Mouse (Mus musculus) gastrocnemius, adult 8-10 months (tissue): ENCODE data around the gene Lrrc29. TPM values are rescaled to one million over a fixed set of nuclear protein-coding genes. Genes with fewer than 3 reads are reported as not detected.

Experiments used
- DNase-seq, 2 experiments: peaks; one replicate each; pipeline ENCODE4 v3.0.0; 2022; ENCODE audit warnings: low spot score in 2 of 2
- total RNA-seq, 4 experiments: library from RNA; stranded (reverse); gene quantifications; 2 replicates each; pipeline ENCODE4 v1.2.4; 2022

Lrrc29 gene
- total RNA-seq, 4 experiments from 2014 or later: 0.82 to 1.3 (median 1.0) TPM

DNA sequence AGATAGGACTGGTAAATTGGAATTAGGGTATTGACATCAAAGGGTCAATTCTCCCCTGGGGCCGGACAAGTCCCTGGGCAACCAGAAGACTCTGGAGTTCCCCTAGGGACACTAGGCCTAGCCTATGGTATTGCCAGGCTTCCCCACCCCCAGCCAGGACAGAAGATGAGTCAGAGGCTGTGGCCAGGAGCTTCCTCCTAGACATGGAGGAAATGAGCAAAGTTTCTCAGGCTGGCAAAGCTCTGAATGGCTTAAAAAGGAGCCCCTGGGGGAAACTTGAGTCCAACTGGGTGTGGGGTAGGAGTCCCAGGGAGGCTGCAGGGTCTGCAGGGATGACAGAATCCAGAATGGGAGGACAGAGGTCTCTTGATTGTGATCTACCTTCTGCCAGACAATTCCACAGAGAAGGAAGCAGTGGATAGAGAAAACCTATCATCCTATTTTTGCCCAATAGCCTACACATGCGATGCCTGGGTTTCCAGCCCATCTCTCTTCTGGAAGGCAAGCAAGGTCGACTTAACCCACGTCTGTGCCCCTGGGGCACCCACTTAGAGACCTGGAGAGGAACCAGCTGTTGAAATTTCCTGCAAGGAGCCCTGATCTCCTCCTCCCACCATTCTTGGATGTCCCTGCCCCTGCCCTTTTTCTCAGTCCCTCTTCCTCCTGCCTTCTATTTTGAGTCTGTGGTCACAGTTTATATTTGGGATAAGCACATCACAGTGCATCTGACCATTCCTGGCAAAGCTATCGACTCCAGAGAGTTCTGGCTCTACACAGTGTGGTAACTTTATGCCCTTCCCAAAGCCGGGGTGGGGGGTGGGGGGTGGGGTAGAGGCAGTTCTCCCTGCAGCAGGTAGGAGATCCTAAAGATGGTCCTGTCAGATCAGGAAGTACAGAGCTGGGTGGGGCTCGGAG is 19.2 kb upstream of the Lrrc29 start:
- no peak for DNase-seq

DNA sequence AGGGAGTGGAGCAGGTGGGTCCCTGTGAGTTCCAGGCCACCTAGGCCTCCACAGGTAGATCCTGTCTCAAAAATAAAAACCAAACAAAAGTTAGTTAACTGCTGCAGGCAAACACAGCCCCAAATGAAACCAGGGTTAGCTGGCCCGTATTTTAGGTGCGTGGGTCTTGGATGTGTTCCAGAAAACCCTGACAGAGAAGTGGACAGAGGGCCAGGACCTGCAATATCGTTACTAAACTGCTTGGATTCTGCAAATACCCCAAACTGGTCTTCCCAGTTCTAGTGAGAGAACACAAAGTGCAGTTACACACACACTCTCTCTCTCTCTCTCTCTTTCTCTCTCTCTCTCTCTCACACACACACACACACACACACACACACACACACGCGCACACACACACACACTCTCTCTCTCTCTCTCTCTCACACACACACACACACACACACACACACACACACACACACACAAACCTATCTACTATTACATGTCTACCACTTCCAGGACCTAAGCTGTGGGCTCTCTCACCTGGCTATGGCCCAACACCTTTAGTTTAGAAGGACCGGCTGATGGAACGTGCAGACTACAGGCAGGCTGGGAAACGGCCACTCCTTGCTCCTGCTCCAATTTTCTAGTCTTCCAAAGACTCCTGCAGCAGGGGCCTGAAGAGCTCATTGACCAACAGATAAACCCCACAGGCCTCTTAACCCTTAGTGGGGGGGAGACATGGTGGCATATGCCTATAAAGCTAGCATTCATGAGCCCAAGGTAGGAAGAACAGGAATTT is 17.9 kb upstream of the Lrrc29 start:
- no peak for DNase-seq

DNA sequence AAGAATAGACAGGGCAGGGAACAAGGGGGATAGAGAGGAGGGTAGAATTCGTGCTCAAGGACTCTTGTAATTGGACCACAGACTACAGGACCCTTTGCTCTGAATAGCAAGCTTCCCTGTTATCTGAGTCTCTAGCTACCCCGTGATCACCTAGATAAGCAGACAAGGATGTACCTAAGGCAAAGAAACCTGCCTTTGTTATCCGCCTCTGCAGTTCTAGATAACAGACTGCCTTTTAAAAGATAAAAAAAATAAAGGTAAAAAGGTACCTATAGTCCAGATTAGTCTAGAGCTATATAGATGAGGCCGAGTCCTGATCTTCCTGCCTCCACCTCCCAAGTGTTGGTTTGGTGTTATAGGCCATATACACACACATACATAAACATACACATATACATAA is 16.7 kb upstream of the Lrrc29 start:
- no peak for DNase-seq

DNA sequence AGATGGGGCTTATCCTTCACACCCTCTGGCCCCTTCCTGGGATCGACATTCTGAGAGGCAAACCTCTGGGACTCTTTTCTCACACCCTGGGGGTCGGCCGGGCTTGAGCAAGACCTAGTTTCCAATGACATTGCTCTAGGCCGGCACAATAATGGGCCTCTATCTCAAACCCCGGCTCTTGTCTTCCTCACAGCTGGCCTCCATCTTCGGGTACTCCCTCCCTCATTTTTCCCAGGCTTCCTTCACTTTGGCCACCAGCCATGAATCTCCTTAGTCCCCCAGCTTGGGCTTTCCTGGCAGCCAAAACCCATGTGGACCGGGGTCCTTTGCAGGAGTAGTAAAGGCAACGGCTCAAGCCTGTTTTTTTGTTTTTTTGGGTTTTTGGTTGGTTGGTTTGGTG is 15.3 kb upstream of the Lrrc29 start:
- DNase-seq: no peak

DNA sequence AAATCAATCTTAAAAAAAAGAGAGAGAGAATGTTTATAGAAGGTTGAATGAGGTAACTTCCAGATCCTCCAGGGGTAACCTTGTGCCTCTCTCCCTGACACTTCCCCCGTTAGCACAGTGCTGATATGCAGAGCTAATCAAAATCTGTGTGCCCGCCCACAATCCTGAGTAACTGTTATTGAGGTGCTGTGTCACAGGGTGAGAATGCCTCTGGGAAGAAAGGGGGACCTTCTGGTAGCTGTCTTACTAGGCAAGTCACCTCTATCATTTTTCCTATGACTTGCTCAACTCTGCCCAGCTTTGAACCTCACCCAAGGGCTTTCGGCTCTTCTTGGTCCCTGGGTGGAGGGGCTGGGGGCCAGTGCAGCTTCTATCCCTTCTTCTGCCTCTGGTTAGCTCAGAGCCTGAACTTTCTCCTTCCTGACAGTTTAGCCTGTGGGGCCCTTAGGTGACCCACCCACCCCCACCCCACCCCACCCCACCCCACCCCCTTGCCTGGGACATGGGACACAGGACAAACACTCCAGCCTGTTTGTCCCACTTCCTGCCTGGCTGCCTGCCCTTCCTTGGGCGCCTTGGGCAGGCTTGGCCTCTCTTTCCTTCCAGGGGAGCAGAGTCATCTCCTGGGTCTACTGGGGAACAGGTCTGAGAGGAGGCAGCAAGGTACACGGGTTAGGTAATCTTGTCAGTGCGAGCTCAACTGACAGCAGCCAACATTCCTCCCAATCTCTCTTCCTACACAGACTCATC is 14.0 kb upstream of the Lrrc29 start:
- DNase-seq: no peak

DNA sequence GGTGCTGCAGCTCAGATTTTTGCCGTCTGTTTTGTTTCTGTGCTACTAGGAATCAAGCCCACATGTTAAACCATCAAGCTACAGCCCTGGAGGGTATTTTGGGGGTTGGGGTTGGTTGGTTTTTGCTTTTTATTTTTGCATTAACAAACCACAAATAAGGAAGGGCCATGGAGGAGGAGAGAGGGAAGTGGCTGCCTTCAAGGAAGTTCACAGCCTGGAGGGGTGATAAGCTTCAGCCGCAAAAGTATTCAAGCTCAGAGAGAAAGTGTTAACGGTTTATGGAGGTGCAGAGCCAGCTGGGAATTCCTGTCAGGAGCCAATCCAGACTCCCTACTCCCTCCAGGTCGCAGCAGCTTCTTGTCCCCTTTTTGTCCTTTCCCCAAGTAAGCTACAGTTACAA is 12.9 kb upstream of the Lrrc29 start:
- no peak for DNase-seq

DNA sequence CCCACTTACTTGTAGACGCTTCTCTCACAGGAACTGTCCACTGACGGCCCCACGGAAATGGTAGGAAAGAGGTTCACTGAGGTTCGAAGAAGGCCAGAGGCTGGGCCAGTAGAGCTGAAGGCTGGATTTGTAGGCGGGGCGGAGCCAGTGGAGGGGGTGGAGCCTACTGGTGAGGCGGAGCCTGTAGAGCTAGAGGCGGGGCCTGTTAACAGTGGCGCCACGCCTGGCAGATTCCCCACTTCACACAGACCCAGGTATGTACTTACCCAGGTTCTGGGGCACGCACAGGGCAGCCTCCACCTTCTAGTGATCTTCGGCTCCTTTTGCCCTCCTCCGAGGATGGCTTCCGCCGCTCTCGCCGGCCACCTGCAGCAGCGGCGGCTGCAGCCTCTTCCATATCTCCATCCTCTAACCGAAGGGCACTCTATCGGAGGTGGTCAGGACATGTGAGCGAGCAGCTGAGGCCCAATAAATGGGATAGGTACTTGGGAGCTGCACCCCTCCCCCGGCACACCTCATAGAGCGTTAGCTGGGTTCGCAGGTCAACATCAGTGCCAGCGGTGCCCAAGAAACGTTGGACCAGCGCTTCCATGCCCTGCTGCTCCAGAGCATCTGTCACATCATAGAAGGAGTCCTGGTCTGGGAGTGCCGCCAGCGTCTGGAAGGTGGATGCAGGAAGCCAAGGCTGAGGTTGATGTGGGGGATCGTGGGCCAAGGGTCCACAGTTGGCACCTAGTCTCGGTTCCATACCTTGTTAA is 10.5 kb upstream of the Lrrc29 start:
- no peak for DNase-seq

DNA sequence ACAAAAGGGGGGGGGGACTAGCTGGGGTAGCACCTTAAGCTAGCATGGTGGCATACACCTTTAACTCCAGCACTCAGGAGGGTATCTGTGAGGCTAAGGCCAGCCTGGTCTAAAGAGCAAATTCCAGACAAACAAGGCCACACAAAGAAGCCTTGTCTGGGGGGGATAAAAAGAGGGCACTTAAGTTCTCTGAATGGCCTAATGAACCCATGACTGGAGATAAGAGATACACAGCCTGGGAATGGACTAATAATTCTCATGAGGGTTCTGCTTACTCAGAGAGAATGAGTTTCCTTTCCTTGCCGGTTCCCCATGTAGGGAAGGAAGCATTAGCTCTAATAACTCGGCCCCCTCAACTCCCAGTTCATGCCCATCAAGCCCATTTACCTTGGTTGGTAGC is 6.4 kb upstream of the Lrrc29 start:
- no peak for DNase-seq

DNA sequence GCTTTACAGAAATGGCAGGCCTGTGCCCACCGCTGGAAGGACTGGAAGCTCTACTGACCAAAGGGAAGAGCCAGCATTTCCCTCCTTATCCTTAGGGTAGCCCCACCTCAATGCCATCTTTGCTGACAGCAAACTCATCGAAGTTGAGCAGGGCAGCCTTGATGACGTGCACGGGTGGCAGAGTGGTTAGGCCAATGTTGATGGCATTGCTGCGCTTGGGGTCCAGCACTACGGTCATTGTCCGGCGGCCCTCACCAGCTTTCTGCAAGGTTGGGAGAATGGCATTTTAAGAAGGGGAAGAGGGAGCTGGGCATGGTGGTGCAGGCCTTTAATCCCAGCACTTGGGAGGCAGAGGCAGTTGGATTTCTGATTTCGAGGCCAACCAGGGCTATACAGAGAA is 5.9 kb upstream of the Lrrc29 start:
- no peak for DNase-seq

DNA sequence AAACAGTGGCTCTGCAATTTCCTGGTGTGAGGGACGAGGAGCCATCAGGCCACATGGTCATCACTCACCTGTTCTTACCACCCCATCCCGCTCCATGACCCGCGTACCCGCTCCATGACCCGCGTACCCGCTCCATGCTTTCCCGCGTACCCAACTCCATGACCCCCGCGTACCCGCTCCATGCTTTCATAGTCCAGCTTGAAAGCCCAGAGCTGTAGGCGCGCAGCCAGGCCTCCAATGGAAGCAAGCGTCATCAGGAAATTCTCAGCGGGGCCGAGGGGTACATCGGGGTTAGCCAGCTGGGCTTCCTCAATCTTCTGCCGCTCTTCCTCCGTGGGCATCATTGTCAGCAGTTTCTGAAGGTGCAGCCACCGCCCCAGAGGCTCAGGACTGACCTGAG is 5.4 kb upstream of the Lrrc29 start:
- peak in 1 of 2 experiments; percentile 3 for DNase-seq

DNA sequence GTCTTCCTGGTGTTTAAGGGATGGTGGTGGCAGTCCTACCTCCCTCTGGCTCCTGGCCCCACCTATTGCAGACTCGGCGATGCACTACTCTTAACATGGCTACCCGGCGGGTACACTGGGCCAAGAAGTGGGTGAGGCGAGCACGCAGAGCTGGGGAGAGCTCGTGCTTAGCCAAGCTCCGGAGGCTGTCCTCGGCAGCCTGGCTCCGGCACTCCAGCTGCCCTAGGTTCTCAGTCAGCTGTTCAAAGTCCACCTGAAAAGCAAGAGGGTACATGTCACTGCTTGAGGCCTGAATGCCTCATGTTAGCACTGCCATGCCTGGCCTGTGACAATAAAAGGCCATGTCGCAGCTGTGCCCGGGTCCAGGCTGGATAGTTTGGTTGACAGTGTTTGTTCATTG is 4.2 kb upstream of the Lrrc29 start:
- DNase-seq: peak in 1 of 2 experiments; percentile 2

DNA sequence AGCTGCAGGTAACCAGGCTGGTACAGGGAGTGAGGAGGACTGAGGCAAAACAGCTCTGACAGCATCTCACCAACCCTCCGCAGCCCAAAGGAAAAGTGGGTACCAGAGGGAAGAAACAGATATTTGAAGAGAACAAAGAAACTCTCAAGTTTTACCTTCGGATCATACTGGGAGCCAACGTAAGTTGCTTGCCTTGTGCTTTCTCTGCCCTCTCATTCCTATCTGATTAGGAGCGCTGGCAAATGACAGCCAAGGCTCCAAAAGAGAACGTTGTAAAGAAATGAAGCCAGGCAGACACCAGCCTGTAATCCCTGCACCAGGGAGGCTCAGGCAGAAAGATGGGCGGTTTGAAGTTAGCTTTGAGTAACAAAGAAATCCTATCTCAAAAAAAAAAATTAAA is 890 bp upstream of the Lrrc29 start:
- DNase-seq: no peak

DNA sequence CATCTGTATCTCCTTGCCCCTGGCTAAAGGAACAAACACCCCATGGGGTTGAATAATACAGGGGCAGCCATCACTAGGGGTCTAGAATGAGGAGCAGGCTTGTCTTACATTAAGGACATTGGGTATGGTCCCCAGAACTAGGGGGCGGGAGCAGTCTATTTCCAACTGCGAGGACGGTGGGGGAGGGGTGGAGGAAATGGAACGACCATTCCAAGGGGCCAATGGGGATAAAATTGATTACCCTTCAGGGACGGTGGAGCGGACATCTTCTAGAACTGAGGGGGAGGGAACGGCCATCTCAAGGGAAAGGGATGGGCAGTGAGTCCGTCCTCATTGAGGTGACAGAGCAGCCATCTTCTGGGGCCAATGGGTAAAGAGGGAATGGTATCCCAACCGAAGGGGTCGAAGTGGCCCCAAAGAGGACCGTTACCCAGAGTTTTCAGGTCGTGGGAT is 411 bp downstream of the Lrrc29 start:
- no peak for DNase-seq

DNA sequence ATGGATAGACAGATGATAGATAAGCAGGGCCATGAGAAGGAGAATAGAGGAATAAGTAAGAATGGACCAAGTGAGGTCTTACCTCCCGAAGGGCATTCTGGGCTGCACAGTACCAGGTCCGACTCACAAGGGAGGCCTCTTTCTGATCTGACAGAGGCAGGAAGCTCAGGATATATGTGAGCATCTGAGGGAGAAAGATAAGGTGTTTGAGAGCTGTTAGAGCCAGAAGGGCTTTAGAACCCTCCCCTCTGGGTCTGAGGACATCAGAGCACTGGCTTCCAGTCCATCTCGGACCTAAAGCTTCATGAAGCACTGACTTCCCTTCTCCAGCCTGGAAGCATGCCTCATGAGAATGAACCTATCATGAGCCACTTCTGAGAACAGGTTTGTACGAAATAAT is 2.9 kb downstream of the Lrrc29 start:
- DNase-seq: no peak

DNA sequence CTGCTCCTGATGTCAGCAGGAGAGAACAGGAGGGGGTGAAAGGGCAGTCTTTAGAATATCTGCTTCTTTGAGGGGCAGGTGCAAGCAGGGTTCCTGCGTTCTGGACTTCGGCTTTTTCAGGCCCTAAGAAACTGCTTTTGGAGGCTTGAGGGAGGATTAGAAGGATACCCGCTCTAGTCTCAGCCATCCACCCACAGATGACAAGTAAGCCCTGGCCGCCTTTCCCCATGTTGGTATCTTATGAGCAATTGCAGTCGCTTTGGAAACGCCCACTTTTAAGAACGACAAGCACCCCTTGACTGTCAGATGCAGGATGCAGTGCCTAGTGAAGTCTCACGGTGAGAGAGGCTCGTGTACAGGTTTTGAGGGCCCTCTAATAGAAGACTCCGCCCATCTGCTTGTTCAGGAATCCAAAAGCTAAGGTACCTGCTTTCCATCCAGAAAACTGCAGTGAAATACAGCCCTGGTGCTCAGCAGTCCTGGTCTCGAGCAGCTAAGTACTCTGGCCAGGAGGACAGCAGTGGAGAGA is 7.4 kb downstream of the Lrrc29 start:
- no peak for DNase-seq

DNA sequence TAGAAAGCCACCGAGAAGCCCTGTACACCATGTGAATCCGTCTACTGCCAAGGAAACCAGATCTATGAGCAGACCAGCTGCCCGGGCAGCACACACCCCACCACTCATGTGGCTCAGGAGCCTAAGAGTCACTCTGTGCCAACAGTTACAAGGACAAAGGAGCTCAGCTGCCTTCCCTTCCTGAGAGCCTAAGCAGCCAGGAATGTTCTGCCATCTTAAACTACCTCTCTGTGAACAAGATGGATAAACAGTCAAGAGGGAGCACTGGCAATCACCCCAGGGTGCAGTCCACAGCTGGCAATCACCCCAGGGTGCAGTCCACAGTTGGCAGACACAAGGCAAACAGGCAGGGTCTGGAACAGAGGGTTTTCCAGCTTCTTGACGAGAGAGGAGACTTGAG is 8.1 kb downstream of the Lrrc29 start:
- DNase-seq: no peak

DNA sequence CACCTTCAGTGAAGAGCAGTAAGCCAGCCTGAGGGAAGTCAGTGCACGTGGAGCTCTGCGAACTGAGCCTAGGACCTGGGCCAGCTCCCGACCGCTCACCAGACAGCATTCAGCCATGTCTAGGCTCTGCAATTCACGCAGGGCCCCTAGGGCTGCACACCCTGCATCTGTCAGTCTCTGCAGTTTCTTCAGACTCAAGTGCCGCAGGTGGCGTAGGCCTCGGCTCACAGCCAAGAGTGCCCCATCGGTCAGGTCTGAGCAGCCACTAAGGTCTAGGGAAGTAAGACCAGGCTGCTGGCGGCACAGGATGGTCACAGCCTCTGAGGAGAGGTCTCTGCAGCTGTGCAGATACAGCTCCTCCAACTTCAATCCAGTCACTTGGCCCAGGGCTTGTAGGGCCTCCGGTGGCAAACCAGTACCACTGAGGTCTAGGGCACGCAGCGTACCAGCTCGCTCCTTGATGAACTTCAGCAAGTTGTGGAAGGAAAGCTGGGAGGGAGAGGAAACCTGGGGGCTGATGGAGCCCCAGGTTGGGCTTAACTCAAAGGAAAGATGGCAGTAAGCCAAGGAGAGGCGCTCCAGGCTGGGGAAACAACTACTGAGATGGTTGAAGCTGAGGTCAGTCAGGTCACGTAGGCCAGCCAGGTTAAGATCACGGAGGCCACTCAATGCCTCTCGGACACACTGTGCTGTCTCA is 10.9 kb downstream of the Lrrc29 start:
- DNase-seq: no peak

DNA sequence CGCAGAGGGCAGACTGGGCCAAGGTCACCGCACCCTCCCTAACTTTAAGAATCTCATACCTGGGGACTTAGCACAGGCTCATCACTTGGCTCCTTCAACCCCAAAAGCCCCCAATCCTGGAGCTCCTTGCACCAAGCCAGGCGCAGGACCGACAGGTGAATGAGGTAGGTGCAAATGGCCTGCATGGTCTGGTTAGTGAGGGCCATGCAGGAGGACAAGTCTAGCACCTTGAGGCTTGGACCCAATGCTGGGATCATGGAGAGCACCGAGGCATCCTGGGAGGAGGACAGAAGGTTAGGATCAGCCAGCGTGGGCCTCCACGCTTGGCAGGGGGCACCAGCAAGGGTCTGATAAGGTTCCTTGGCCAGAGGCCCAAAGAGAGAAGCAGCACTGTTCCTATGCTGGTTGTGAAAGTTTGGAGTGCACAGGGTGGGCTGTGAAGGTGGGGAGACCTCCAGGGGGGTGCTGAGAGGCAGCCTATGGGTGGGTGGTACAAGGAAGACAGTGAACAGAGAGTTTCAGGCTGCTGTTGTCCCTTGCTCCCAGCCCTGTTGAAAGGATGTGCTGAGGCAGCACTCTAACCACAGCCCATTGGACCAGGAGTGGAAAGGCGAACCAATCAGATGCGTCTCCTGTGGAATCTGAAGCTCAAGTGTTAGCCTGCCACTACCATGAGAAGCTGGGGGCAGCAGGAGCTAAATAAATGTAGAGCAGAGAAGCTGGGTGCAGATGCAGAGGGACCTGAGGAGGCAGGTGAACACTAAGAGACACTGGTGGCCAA is 12.3 kb downstream of the Lrrc29 start:
- no peak for DNase-seq

DNA sequence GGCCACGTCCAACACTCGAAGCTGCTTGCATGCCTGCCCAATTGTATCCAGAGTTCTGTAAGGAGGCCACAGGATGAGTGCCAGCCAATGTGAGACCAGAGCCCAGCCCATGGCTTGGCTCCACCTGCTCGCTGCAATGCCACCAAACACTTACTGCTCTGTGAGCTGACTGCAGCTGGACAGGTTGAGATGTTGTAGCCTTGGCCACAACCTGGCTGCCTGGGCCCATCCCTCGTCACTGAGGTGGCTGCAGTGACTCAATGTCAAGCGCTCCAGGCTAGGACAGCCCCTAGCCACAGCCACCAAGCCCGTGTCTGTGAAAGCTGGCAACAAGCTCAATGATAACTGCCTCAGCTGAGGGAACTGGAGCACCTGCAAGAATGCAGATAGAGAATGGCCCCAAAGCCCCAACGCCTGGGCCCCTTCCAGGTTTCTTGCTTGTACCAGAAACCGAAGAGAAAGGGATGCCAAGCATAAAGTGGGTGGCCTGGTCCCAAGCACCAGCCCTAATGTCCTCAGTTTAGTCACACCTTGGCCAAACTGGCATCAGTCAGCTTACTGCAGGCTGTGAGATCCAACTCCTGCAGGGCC is 13.1 kb downstream of the Lrrc29 start:
- no peak for DNase-seq
